Mouse (Mus musculus): ENCODE results near the gene Dlgap5. TPM values are rescaled to one million over a fixed set of nuclear protein-coding genes. Genes with fewer than 3 reads are reported as not detected.

Dlgap5 gene
- polyA plus RNA-seq, 1 experiment from 2014 or later = 63.8 TPM

DNA sequence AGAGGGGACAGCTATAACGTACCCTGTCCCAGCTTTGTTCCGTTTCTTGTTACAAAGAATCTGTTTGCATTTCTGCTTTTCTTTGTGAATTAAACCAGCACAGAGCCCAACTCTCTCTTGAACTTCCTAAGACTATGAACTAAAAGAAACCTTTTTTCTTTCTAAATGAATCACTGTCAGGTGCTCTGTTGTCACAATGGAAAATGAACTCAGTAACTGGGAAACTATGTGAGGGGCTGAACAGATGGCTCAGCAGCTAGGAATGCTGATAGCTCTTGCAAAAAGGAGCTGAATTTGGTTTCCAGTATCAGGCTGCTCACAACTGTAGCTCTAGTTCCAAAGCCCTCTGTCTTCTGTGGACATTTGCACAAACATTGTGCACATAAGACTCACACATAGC lies 67.2 kb downstream of the Dlgap5 start:
- H3K4me3 ChIP-seq (ENCODE audit: low read length) = no peak overlapping the region
- H3K27ac ChIP-seq (ENCODE audit: low read depth, low read length) = no peak overlapping the region
- ATAC-seq (ENCODE audit: low FRiP score, low TSS enrichment) = no peak
- no peaks in the 10 kb centered on the region for H3K9me3 ChIP-seq (ENCODE audit: control insufficient read depth, low read length)
- H3K36me3 ChIP-seq (ENCODE audit: control insufficient read depth, insufficient read depth, low read length) = no peaks in the 10 kb centered on the region
- H3K27me3 ChIP-seq (ENCODE audit: control insufficient read depth, insufficient read depth, low read length) = no peaks in the 10 kb centered on the region
- H3K4me1 ChIP-seq (ENCODE audit: control insufficient read depth, insufficient read depth, low read length) = no peaks in the 10 kb centered on the region
- H3K4me2 ChIP-seq (replicated peaks; ENCODE audit: low read depth, low read length) = no peak overlapping the region
- H3K9ac ChIP-seq (ENCODE audit: low read depth, low read length) = no peak overlapping the region
- WGBS = 80% methylated on average over 2 of the region's 2 CpGs

DNA sequence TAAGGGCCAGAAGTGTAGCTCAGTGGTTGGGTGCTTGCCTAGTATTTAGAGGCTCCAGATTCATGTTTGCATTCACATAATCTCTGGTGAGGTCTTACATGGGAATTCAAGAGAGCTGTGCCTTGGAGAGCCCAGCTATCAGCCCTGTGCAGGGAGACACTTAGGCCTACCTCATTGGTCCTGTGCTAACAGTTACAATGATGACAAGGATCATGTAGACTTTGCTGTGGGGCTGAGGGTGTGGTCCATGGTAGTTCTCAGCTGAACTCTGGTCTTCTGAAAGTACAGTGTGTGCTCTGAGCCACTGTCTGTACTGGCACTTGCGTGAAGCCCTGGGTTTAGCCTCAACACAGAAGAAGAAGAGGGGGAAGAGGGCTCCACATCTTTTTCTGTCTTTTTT lies 71.5 kb downstream of the Dlgap5 start:
- Histone ChIP-seq H3K27me3 (ENCODE audit: control insufficient read depth, insufficient read depth, low read length) (no peaks in the 10 kb centered on the region), H3K4me1 (ENCODE audit: control insufficient read depth, insufficient read depth, low read length) (no peaks in the 10 kb centered on the region)
- WGBS = 87% methylated on average over 1 of the region's 1 CpGs

DNA sequence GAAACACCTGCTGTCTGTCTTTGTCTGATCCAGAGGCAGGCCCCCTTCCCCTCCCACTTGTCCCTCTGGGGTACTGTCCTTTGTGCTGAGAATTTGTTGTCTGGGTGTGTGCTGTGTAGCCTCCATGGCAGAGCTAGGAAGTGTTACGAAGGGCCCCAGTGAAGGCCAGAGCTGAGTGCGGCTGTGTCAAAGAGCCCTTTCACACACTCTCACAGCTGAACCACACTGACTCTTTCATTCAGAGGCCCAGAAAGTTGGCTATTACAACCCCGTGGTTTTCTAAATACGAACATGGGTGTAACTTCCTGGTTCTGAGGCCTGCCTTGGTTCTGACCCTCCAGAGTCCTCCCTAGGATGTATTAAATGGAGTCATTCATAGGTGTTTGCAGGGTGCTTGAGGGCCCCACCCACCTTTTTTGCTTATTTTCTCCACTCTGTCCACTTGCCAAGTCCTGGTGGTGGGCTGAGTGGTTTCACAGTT lies 76.4 kb downstream of the Dlgap5 start:
- no peak overlapping the region for H3K27ac ChIP-seq (ENCODE audit: low read depth, low read length)
- ATAC-seq (ENCODE audit: low FRiP score, low TSS enrichment) = no peak
- no peaks in the 10 kb centered on the region for H3K36me3 ChIP-seq (ENCODE audit: control insufficient read depth, insufficient read depth, low read length)
- 81% methylated on average over 4 of the region's 4 CpGs for WGBS
- H3K9ac ChIP-seq (ENCODE audit: low read depth, low read length) = no peak overlapping the region
- no peak overlapping the region for H3K4me3 ChIP-seq (ENCODE audit: low read length)
- no peaks in the 10 kb centered on the region for H3K9me3 ChIP-seq (ENCODE audit: control insufficient read depth, low read length)
- H3K4me1 ChIP-seq (ENCODE audit: control insufficient read depth, insufficient read depth, low read length) = no peaks in the 10 kb centered on the region
- H3K27me3 ChIP-seq (ENCODE audit: control insufficient read depth, insufficient read depth, low read length) = no peaks in the 10 kb centered on the region
- H3K4me2 ChIP-seq (replicated peaks; ENCODE audit: low read depth, low read length) = no peak overlapping the region

More for the DNA sequence above, 71.5 kb downstream of the Dlgap5 start:
- Histone ChIP-seq H3K9me3 (ENCODE audit: control insufficient read depth, low read length) (no peaks in the 10 kb centered on the region), H3K4me3 (ENCODE audit: low read length) (no peak overlapping the region), H3K36me3 (ENCODE audit: control insufficient read depth, insufficient read depth, low read length) (no peaks in the 10 kb centered on the region), H3K4me2 (replicated peaks; ENCODE audit: low read depth, low read length) (no peak overlapping the region), H3K27ac (ENCODE audit: low read depth, low read length) (no peak overlapping the region), H3K9ac (ENCODE audit: low read depth, low read length) (no peak overlapping the region)
- no peak for ATAC-seq (ENCODE audit: low FRiP score, low TSS enrichment)

GRCm38 (mm10) chr14:47340231-47340925 lies 77.8 kb downstream of the Dlgap5 start:
- H3K4me1 ChIP-seq (ENCODE audit: control insufficient read depth, insufficient read depth, low read length) = no peaks in the 10 kb centered on the region
- H3K9ac ChIP-seq (ENCODE audit: low read depth, low read length) = no peak overlapping the region
- no peak overlapping the region for H3K4me3 ChIP-seq (ENCODE audit: low read length)
- no peaks in the 10 kb centered on the region for H3K27me3 ChIP-seq (ENCODE audit: control insufficient read depth, insufficient read depth, low read length)
- no peaks in the 10 kb centered on the region for H3K36me3 ChIP-seq (ENCODE audit: control insufficient read depth, insufficient read depth, low read length)
- ATAC-seq (ENCODE audit: low FRiP score, low TSS enrichment) = no peak
- H3K27ac ChIP-seq (ENCODE audit: low read depth, low read length) = no peak overlapping the region
- H3K4me2 ChIP-seq (replicated peaks; ENCODE audit: low read depth, low read length) = no peak overlapping the region
- H3K9me3 ChIP-seq (ENCODE audit: control insufficient read depth, low read length) = no peaks in the 10 kb centered on the region
- 89% methylated on average over 10 of the region's 10 CpGs for WGBS

Other genes with a start within 250 kb of the Dlgap5 start
- 1.4 and 2.2 TPM in 2 replicates for gene Gch1, start 229.0 kb downstream of the Dlgap5 start, polyA plus RNA-seq (2014; fragmentation: Nextera tagmentation; extraction: Ambion mirVana)
- 26.0 and 44.3 TPM in 2 replicates for gene Wdhd1, start 141.6 kb downstream of the Dlgap5 start, polyA plus RNA-seq (2014; fragmentation: Nextera tagmentation; extraction: Ambion mirVana)
- gene Socs4, start 141.5 kb downstream of the Dlgap5 start, polyA plus RNA-seq (2014; fragmentation: Nextera tagmentation; extraction: Ambion mirVana) = 5.7 and 7.0 TPM in 2 replicates
- gene Mapk1ip1l, start 120.1 kb downstream of the Dlgap5 start, polyA plus RNA-seq (2014; fragmentation: Nextera tagmentation; extraction: Ambion mirVana) = 57.5 and 104 TPM in 2 replicates
- 11.2 and 12.0 TPM in 2 replicates for gene Lgals3, start 50.7 kb downstream of the Dlgap5 start, polyA plus RNA-seq (2014; fragmentation: Nextera tagmentation; extraction: Ambion mirVana)
- 13.8 and 25.8 TPM in 2 replicates for gene Fbxo34, start 32.0 kb upstream of the Dlgap5 start, polyA plus RNA-seq (2014; fragmentation: Nextera tagmentation; extraction: Ambion mirVana)
- 9.2 and 16.9 TPM in 2 replicates for gene Atg14, start 152.2 kb upstream of the Dlgap5 start, polyA plus RNA-seq (2014; fragmentation: Nextera tagmentation; extraction: Ambion mirVana)
- 73.1 and 98.3 TPM in 2 replicates for gene Ktn1, start 230.0 kb upstream of the Dlgap5 start, polyA plus RNA-seq (2014; fragmentation: Nextera tagmentation; extraction: Ambion mirVana)

Measured in kidney, embryonic 14.5 days (tissue).